Mouse (Mus musculus) frontal cortex, postnatal 36 days (tissue): Measurements from ENCODE around the gene Abcb5.

Experiments
- DNase-seq, 2 experiments: peaks; one replicate each; pipeline ENCODE4 v3.0.0; 2022; ENCODE audit warnings: low spot score in 2 of 2

Gene Abcb5

GRCm38 (mm10) chr12:118848496-118849202, 117.6 kb downstream of the Abcb5 start:
- DNase-seq, result no peak

DNA sequence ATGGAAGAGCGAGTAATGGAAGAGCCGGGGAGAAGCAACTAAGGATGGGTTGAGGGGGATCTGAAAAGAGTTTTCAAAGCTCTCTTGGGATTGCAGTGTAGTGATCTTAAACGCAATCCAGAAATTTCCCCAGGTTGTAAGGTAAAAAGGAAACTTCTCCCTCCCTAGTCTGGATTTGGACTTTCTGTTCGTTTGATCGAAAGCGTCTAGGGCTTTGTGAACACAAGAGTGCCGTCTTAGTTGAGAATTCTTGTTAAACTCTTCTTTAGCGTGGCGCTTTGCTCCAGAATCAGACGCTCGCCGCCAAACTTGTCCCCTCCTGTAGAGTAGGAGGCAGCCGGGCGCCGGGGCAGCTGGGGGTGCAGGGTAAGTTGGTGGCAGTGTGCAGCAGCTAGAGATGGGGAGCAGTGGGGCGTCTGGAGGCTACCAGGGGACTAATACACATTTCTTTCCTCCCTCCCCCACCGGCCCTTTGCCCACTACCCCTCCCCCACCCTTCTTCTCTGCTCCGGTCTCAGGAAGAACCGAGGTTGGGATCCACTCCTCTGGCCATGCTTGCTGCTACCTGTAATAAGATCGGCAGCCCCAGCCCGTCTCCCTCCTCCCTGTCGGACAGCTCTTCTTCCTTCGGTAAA, 118.2 kb downstream of the Abcb5 start:
- no peak for DNase-seq

GRCm38 (mm10) chr12:118847381-118847780, 118.8 kb downstream of the Abcb5 start:
- DNase-seq, result no peak

DNA sequence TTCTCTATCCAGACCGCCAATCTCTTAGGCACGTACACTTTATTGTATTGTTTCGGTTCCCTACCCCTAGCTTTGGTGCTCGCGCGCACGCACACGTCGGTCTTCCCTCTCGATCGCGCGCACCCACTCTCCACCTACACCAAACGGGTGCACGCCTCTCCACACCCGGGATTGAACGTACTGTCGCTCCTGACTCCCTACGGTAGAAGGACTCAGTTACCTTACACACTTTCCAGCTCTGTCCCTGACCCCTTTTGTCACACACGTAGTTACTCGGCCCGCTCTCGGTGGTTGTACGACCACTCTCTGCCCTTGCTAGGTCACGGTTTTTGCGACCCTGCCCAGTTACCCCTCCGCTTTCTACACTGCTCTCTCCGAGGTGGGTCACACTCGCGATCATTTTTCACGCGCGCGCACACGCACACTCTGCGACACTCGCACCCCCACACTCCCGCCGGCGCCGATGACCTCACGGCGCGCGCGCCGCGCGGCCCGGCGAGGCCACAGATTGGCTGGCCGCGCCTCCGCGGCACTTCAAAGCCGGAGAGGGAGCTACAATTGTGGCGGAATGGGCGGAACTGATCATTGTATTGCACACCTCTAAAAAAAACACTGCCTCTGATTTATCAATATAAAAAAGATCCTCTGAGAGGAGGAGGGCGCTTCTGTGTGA, 119.4 kb downstream of the Abcb5 start:
- DNase-seq, result no peak

- DNase-seq, result no peak
Measured at GRCm38 (mm10) chr12:118846221-118846620, 120.0 kb downstream of the Abcb5 start, which contains the start of gene Sp8. TSS of gene Sp8 (plus strand) at chr12:118846329.

DNA sequence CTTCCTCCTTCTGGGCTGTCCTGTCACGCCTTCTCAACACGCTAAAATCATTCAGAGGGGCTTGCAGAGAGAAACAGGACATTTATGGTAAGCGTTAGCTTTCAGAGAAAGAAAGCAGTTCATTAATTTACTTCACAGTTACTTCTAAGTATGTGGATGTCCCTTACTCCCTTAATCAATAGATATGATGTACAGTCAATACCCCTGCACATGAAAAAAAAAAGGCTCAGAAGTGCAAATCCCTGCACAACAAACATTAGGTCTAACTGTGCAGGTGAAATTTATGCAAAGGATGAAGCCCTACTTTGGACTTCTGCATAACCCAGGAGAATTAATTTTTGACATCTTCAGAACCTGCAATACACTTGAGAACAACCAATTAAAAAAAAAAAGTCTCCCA, 120.9 kb downstream of the Abcb5 start:
- no peak for DNase-seq

DNA sequence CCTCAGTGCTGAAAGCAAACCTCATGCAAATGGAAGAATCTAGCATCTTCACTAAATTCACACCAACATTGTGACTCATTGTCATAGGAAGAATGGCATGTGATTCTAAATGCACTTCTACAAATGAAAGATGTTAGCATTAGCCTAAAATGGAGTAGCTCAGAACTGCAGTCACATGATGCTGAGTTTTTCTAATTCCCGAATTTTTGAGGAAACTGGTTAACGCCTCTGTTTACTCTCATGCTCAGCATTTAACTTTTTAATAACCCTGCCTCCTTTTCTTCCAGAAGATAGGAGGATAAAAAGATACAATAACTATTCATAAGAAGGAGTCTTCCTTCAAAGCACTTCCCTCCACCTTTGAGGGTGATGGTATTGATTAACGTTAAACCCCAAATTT, 121.4 kb downstream of the Abcb5 start:
- DNase-seq, result no peak

DNA sequence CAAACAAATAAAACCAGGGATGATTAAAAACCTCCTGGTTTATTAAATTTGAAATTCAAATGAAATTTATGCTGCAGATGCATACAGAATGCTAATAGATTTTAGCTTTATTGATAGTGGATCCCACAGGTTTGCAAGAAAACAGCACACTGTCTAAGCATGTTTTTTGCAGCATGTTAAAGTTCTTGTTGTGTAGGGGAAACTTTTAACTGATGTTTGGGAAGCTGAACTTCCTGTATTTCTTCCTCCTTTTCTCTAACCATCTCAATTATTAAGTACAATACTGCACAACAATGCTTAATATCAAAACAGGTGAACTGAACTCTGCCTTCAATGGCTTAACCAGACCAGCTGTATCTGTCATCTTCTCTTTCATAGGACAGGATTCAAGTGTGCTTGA, 122.1 kb downstream of the Abcb5 start:
- DNase-seq, result no peak

DNA sequence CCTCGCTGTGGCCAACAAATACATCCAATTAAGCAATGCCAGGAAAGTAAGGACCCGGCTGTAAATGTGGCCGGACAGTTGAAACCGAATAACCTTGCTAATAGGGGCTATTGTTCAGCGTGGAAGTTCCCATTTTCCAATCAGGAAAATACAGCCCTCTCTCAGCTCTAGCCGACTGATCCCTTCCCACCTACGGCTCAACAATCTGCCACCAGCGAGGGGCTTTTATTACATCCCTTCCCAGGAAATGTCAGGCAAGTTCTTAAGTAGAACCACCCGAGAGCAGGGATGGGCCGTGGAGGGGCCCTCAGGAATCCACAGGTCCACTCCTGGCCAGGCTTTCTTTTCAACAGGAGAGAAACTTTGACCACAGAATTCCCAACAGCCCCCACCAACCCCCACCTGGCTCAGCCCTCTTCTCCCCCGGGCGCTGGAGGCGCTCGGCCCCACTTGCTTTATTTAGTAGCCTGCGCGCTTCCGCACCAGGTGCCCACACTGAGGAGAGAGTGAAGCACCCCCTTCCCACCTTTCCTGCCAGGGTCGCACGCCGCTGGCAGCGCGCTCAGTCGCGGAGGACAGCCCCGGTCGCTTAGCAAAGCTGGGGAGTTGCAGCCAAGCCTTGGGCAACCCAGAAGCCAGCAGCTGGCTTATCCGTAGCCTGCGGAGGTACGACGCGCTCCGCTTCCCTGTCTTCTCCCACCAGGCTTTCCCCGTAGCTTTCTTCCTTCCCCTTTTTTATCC, 123.4 kb downstream of the Abcb5 start:
- no peak for DNase-seq

DNA sequence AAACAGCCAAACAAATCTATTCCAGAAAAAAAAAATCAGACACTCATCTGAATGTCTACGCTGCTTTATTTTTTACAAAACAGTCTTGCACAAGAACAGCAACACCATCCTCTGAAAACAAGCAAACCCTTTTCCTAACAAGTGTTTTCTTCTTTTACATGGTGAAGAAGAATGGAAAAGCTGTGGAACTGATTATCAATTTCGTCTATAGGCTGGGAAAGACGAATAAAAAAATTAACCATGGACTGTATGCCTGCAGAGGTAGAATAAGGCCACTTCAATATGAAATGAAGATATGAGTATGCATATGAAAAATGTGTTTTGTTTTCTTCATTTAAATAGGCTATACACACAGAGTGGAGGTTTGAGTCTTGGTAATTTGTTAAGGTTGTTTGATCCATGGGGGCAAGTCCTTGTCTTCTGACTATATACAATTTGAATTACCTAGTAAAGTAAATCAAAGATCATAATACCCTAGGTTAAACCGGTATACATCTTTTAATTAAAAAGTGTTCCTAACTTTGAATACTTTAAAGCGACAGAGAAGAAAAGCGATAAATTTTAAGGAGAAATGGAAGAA, 124.2 kb downstream of the Abcb5 start:
- no peak for DNase-seq

DNA sequence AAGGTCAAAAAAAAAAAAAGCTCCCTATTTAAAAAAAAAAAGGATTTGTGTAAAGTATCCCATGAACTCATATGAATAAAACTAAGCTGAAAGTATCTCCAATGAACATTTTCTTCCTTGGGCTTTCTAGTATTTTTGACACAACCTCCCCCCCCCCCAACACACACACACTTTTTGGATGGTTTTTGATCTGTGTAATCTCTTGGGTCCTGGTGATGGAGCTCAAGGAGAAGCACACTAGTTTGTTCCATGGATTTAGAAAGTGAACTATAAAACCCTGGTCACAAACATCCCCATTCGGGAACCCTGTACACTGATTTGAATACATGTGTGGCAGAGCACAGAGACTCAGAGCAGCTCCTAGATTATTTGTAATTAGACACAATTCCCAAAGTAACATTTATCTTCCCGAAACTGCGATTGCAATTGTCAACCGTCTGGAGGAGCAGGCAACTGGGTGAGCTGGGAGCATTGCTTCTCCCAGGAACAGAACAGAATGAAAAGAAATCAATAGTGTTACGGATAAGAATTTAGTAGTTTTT, 124.8 kb downstream of the Abcb5 start:
- DNase-seq, result no peak

GRCm38 (mm10) chr12:118840861-118841260, 125.4 kb downstream of the Abcb5 start:
- DNase-seq, result no peak

DNA sequence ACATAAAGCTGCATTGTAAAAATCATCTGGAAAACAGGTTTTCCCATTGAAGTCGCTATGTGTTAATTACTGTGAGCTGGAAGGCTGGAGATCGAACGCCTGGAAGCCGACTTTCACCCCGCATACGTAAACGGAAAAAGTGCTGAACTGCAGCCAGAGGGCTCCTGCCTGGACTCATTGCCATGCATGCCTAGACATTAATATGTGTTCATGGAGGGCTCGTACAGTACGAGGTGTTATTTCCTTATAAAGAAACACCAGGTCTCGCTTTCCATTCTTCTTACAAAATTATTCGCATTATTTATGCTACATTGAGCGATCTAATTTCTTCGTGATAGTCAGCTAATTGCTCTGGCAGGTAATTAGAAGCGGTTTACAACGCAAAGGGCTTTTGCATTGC, 125.9 kb downstream of the Abcb5 start:
- DNase-seq, result no peak

- no peak for DNase-seq
Measured at GRCm38 (mm10) chr12:118839398-118839797, 126.8 kb downstream of the Abcb5 start.

DNA sequence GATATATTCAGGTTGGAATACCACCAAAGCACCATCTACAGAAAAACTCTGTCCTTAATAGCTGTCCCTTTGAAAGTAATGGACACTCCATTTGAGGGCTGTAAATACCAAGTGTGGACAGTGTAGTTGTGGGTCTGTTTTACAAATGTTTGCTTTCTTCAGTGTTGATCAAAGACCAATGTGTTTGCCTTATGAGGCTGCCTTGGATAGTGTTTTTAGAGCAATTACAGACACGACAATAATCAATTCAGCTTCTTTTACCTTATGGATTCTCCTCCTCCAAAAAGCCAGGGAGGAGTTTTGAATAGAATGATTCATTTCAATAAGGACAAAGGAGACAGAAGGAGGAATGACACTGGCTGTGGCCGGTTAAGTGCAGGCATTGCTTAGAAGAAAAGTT, 128.0 kb downstream of the Abcb5 start:
- no peak for DNase-seq

DNA sequence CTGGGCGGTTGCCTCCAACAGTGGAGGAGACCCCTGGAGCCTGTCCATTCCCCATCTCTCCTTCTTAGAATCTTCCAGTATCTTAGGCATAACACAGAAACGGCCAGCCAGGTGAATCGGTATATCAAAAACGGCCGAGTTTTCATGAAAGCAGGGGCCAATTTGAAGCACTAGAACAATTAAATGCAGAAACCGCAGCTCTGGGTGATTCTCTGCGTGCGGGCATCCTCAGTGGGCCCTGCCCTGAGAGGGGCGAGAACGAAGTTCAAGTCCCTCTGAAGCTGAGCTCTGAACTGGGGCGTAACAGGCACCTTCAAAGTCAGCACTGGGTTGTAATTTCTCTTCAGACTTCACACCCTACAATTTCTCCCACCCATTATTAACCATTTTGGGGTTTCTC, 128.9 kb downstream of the Abcb5 start:
- no peak for DNase-seq

GRCm38 (mm10) chr12:118836411-118837341, 129.5 kb downstream of the Abcb5 start:
- DNase-seq, result no peak

DNA sequence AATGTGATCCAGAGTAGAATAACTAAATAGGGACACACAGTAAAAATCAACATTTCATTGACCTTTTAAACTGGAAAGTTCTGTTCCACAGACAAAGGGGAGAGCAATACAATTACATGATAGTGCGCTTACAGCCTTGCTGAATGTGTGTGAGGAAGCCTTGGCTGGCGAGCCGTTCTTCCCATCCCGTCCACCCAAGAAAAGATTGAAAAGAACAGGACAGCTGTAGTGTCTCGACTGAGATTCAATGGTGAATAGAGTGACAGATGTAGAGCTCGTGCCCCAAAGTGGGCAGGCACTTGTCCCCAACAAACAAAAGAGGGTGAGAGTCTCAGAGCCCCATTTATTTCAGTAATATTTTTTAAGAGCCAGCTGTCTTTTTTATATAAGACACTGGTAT, 136.3 kb downstream of the Abcb5 start:
- DNase-seq, result no peak
